Mouse (Mus musculus): ENCODE results near the gene Zpbp2.
"Not testable (repeated sequence)": the region's sequence is repeated elsewhere in the genome, so short reads cannot be mapped to it uniquely, and the experiment has no call there.

Gene Zpbp2

GRCm38 (mm10) chr11:98589306-98589705 lies 38.4 kb downstream of the Zpbp2 start:
- DNase-seq (ENCODE audit: low spot score in 2 of 2), result no peak

GRCm38 (mm10) chr11:98590548-98591445 lies 39.9 kb downstream of the Zpbp2 start:
- DNase-seq (ENCODE audit: low spot score in 2 of 2), result no peak

- no peak for DNase-seq (ENCODE audit: low spot score in 2 of 2)
Observed at GRCm38 (mm10) chr11:98595021-98595420, 44.1 kb downstream of the Zpbp2 start.

- DNase-seq (ENCODE audit: low spot score in 2 of 2), result no peak
Observed at GRCm38 (mm10) chr11:98595473-98595872, 44.6 kb downstream of the Zpbp2 start.

- DNase-seq (ENCODE audit: low spot score in 2 of 2), result no peak
Observed at GRCm38 (mm10) chr11:98595955-98596354, 45.1 kb downstream of the Zpbp2 start.

- no peak for DNase-seq (ENCODE audit: low spot score in 2 of 2)
Observed at GRCm38 (mm10) chr11:98597363-98597762, 46.5 kb downstream of the Zpbp2 start.

GRCm38 (mm10) chr11:98597991-98598390 lies 47.1 kb downstream of the Zpbp2 start, which contains the start of gene Lrrc3c:
Gene Lrrc3c, plus strand, starts transcription at chr11:98598291.
- no peak for DNase-seq (ENCODE audit: low spot score in 2 of 2)

GRCm38 (mm10) chr11:98598851-98599290 lies 48.0 kb downstream of the Zpbp2 start:
- no peak for DNase-seq (ENCODE audit: low spot score in 2 of 2)

GRCm38 (mm10) chr11:98599291-98599690 lies 48.4 kb downstream of the Zpbp2 start:
- DNase-seq (ENCODE audit: low spot score in 2 of 2), result no peak

- no peak for DNase-seq (ENCODE audit: low spot score in 2 of 2)
Observed at GRCm38 (mm10) chr11:98602090-98602690, 51.3 kb downstream of the Zpbp2 start.

- DNase-seq (ENCODE audit: low spot score in 2 of 2), result no peak
Observed at GRCm38 (mm10) chr11:98603953-98604352, 53.1 kb downstream of the Zpbp2 start.

- DNase-seq (ENCODE audit: low spot score in 2 of 2), result not testable (repeated sequence)
Observed at GRCm38 (mm10) chr11:98604911-98605310, 54.0 kb downstream of the Zpbp2 start.

GRCm38 (mm10) chr11:98606763-98607162 lies 55.9 kb downstream of the Zpbp2 start:
- DNase-seq (ENCODE audit: low spot score in 2 of 2), result no peak

Data from frontal cortex, postnatal 10 days (tissue).